Mouse (Mus musculus): ENCODE data around the gene Calcoco1. TPM values are rescaled to one million over a fixed set of nuclear protein-coding genes. Genes with fewer than 3 reads are reported as not detected.

Gene Calcoco1
- polyA plus RNA-seq, 1 experiment from 2014 or later: 59.1 TPM

GRCm38 (mm10) chr15:102736127-102736944 lies 14.4 kb upstream of the Calcoco1 start:
- ATAC-seq (ENCODE audit: insufficient number of reproducible peaks, low FRiP score, low TSS enrichment, low read depth): peak; percentile 25; the same call in 1 of the 2 replicates

GRCm38 (mm10) chr15:102735031-102735430 lies 13.1 kb upstream of the Calcoco1 start:
- WGBS: 37% methylated on average over 14 of the region's 14 CpGs

More at GRCm38 (mm10) chr15:102736127-102736944, 14.4 kb upstream of the Calcoco1 start:
- no peak overlapping the region for H3K27ac ChIP-seq
- peak overlapping the region; percentile 31 for H3K4me3 ChIP-seq
- H3K9me3 ChIP-seq: no peaks in the 10 kb centered on the region
- peaks cover 32% of the 10 kb centered on the region for H3K27me3 ChIP-seq
- peak overlapping the region; percentile 23; the same call in 1 of the 2 replicates for H3K9ac ChIP-seq
- H3K4me1 ChIP-seq: peaks cover 25% of the 10 kb centered on the region
- WGBS: 13% methylated on average over 27 of the region's 36 CpGs
- peak overlapping the region; percentile 60 for H3K4me2 ChIP-seq
- no peaks in the 10 kb centered on the region for H3K36me3 ChIP-seq

DNA sequence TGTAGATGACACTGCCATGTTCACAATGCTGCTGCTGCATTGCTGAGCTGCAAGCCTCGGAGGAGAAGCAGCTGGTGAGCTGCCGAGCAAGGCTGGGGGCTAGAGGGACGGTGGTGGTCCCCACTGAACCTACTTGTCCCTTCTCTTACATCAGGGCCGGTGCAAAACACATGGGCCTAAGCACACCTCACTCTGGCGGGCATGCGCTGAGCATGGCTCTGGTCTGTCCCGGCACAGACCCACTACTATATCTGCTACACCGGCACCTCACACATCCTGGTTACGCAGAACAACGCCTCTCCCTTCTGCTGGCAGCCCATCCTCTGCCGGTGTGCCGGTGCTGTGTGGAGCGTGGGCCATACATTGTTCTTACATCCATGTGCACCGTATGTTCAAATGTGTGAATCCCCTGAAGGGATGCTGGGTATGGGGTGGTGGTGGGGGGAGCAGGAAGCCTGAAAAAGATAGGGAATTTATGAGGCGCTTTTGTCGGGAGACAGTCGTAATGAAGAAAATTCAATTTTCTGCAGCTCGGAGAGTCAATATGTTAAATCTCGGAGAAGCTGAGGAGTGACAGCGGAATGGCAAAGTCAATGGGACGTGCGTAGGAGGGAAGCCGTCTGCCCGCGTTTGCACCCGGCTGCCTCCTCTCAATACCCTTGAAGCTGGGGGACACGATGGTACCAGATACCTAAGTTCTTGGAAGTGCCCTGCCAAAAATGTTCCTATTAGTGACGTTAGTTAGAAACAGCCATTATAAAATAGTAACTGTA lies 12.0 kb upstream of the Calcoco1 start:
- no peak overlapping the region for H3K9ac ChIP-seq
- H3K27me3 ChIP-seq: peaks cover 32% of the 10 kb centered on the region
- H3K4me2 ChIP-seq: no peak overlapping the region
- no peaks in the 10 kb centered on the region for H3K36me3 ChIP-seq
- 83% methylated on average over 28 of the region's 28 CpGs for WGBS
- no peaks in the 10 kb centered on the region for H3K9me3 ChIP-seq
- H3K4me1 ChIP-seq: peaks cover 19% of the 10 kb centered on the region
- no peak overlapping the region for H3K4me3 ChIP-seq
- no peak for ATAC-seq (ENCODE audit: insufficient number of reproducible peaks, low FRiP score, low TSS enrichment, low read depth)
- no peak overlapping the region for H3K27ac ChIP-seq

More at GRCm38 (mm10) chr15:102735031-102735430, 13.1 kb upstream of the Calcoco1 start:
- Histone ChIP-seq H3K9ac (no peak overlapping the region), H3K4me3 (no peak overlapping the region), H3K27me3 (peaks cover 32% of the 10 kb centered on the region), H3K4me1 (peaks cover 25% of the 10 kb centered on the region), H3K36me3 (no peaks in the 10 kb centered on the region), H3K4me2 (no peak overlapping the region), H3K9me3 (no peaks in the 10 kb centered on the region), H3K27ac (no peak overlapping the region)
- ATAC-seq (ENCODE audit: insufficient number of reproducible peaks, low FRiP score, low TSS enrichment, low read depth): no peak

DNA sequence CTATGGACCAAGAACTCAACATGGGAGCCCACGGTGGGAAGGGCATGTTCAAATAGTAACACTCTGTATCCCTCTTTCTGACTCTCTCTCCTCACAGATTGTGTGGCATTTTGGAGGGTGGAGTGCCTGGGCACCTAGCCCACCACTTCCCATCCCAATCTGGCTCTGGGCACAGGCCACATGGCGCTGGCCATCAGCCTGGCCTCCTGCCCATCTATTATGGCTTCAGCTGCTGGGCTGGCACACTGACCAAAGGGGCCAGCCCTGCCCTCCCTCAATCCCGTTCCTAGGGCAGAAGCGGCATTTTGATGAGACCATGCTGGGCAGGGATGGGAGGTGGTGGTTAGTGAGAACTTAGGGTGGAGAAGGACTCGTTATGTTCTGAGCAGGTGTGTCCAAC lies 11.3 kb upstream of the Calcoco1 start:
- WGBS: 68% methylated on average over 5 of the region's 5 CpGs
- Histone ChIP-seq H3K36me3 (no peaks in the 10 kb centered on the region), H3K4me2 (no peak overlapping the region), H3K9ac (no peak overlapping the region), H3K9me3 (no peaks in the 10 kb centered on the region), H3K4me3 (no peak overlapping the region), H3K27me3 (peaks cover 32% of the 10 kb centered on the region), H3K4me1 (peaks cover 19% of the 10 kb centered on the region), H3K27ac (no peak overlapping the region)
- no peak for ATAC-seq (ENCODE audit: insufficient number of reproducible peaks, low FRiP score, low TSS enrichment, low read depth)

DNA sequence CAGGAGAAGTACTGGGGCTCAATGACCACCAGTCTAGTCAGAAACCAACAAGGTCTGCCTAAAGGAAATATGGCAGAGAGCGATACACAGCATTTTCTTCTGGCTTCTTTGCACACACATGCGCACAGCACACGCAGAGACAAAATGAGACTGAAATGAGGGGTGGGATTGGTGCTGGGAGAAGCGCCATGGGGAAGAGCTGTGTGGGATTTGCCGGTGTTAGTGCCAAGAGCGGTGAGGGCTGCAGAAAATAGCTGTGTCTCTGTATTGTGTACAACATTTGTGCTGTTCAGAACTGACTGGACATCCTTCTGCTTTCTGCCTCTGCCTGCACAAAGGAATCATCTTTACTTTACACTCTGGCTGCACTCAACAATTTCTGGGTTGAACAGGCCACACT lies 10.4 kb upstream of the Calcoco1 start:
- no peak overlapping the region for H3K4me3 ChIP-seq
- 86% methylated on average over 6 of the region's 6 CpGs for WGBS
- no peak overlapping the region for H3K9ac ChIP-seq
- no peak for ATAC-seq (ENCODE audit: insufficient number of reproducible peaks, low FRiP score, low TSS enrichment, low read depth)
- H3K4me1 ChIP-seq: peaks cover 19% of the 10 kb centered on the region
- H3K9me3 ChIP-seq: no peaks in the 10 kb centered on the region
- H3K27ac ChIP-seq: no peak overlapping the region
- no peaks in the 10 kb centered on the region for H3K36me3 ChIP-seq
- H3K27me3 ChIP-seq: peaks cover 26% of the 10 kb centered on the region; the same call in 1 of the 2 replicates
- no peak overlapping the region for H3K4me2 ChIP-seq

DNA sequence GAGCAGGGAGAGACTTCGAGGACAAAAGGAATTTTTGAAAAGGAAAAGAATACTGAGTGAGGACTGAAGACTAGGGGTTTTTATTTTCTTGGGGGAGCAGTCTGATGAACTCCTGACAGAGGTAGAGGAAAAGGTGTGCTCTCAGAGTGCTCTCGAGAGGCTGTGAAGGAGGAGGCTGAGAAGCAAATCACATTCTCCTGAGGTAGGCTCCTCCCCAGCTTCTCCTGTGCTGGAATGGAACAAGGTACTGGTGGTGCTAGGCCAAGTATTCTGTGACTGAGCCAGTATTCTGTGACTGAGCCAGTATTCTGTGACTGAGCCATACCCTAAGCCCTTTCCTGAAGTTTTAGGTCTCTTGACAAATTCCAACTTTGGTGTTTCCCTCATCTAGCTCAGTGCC lies 6.0 kb upstream of the Calcoco1 start:
- H3K36me3 ChIP-seq: no peaks in the 10 kb centered on the region
- WGBS: 75% methylated on average over 2 of the region's 2 CpGs
- peaks cover 1% of the 10 kb centered on the region; the same call in 1 of the 2 replicates for H3K4me1 ChIP-seq
- no peaks in the 10 kb centered on the region for H3K27me3 ChIP-seq
- H3K4me3 ChIP-seq: no peak overlapping the region
- no peaks in the 10 kb centered on the region for H3K9me3 ChIP-seq
- no peak overlapping the region for H3K4me2 ChIP-seq
- no peak for ATAC-seq (ENCODE audit: insufficient number of reproducible peaks, low FRiP score, low TSS enrichment, low read depth)
- H3K9ac ChIP-seq: no peak overlapping the region
- H3K27ac ChIP-seq: no peak overlapping the region

GRCm38 (mm10) chr15:102723358-102724135 lies 1.6 kb upstream of the Calcoco1 start:
- WGBS: 70% methylated on average over 10 of the region's 10 CpGs
- Histone ChIP-seq H3K4me3 (no peak overlapping the region), H3K4me1 (peaks cover 21% of the 10 kb centered on the region), H3K27me3 (no peaks in the 10 kb centered on the region), H3K9ac (no peak overlapping the region), H3K9me3 (no peaks in the 10 kb centered on the region), H3K4me2 (no peak overlapping the region), H3K27ac (no peak overlapping the region), H3K36me3 (peaks cover 5% of the 10 kb centered on the region; the same call in 1 of the 2 replicates)
- no peak for ATAC-seq (ENCODE audit: insufficient number of reproducible peaks, low FRiP score, low TSS enrichment, low read depth)

- peaks cover 21% of the 10 kb centered on the region for H3K4me1 ChIP-seq
- H3K36me3 ChIP-seq: peaks cover 15% of the 10 kb centered on the region
- peak overlapping the region; percentile 42 for H3K4me2 ChIP-seq
- H3K4me3 ChIP-seq: peak overlapping the region; percentile 72
- no peaks in the 10 kb centered on the region for H3K27me3 ChIP-seq
- H3K9me3 ChIP-seq: no peaks in the 10 kb centered on the region
- peak overlapping the region; percentile 81 for H3K27ac ChIP-seq
- 21% methylated on average over 4 of the region's 4 CpGs for WGBS
- H3K9ac ChIP-seq: no peak overlapping the region
- ATAC-seq (ENCODE audit: insufficient number of reproducible peaks, low FRiP score, low TSS enrichment, low read depth): peak; percentile 58; the same call in 1 of the 2 replicates
These were observed 538 bp upstream of the Calcoco1 start for GRCm38 (mm10) chr15:102722500-102722931.

GRCm38 (mm10) chr15:102721016-102721898 lies 721 bp downstream of the Calcoco1 start:
- Histone ChIP-seq H3K27ac (peak overlapping the region; percentile 75), H3K9ac (peak overlapping the region; percentile 65), H3K9me3 (no peaks in the 10 kb centered on the region), H3K4me2 (peak overlapping the region; percentile 51), H3K36me3 (peaks cover 25% of the 10 kb centered on the region), H3K27me3 (no peaks in the 10 kb centered on the region), H3K4me1 (peaks cover 23% of the 10 kb centered on the region), H3K4me3 (peak overlapping the region; percentile 72)
- 12% methylated on average over 14 of the region's 14 CpGs for WGBS
- no peak for ATAC-seq (ENCODE audit: insufficient number of reproducible peaks, low FRiP score, low TSS enrichment, low read depth)

DNA sequence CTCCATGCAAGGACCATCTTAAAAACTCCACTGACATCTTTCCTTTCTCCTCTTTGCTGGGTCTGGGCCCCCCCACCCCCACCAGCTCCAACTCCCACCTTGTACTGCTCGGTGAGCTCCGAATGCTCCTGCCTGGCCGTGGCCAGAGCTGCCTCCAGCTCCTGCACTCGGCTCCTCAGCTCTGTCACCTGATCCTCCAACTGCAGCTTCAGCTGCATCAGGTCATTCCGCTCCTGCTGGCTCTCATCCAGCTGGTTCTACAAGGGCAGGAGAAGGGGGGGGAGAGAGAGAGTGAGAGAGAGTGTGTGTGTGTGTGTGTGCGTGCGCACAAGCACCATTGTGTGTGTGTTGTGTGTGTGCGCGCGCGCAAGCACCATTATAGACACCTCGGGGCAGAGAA lies 5.8 kb downstream of the Calcoco1 start:
- Histone ChIP-seq H3K27ac (no peak overlapping the region), H3K27me3 (no peaks in the 10 kb centered on the region), H3K9ac (no peak overlapping the region), H3K4me3 (no peak overlapping the region), H3K4me2 (no peak overlapping the region), H3K36me3 (peaks cover 75% of the 10 kb centered on the region), H3K4me1 (peaks cover 18% of the 10 kb centered on the region), H3K9me3 (no peaks in the 10 kb centered on the region)
- WGBS: 41% methylated on average over 12 of the region's 12 CpGs
- no peak for ATAC-seq (ENCODE audit: insufficient number of reproducible peaks, low FRiP score, low TSS enrichment, low read depth)

All from limb, embryonic 15.5 days (tissue).